Mouse (Mus musculus): ENCODE data around the gene Kcnh3.
"Not testable (repeated sequence)": the region's sequence is repeated elsewhere in the genome, so short reads cannot be mapped to it uniquely, and the experiment has no call there.

DNA sequence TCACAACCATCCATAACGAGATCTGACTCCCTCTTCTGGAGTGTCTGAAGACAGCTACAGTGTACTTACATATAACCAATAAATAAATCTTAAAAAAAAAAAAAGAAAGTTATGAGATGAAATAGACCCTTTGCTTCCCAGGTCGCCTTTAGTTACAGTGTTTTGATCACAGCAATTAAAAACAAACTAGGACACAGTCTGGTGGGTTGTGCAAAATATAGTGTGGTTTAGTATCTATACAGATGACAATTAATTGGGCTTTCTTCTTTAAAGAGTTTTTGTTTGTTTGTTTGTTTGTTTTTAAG is 28.5 kb downstream of the Kcnh3 start:
- TF ChIP-seq CTCF (IDR thresholded peaks at IDR 0.05; ENCODE audit: control insufficient read depth, insufficient read depth, insufficient read length); MYOG (IDR thresholded peaks at IDR 0.05; ENCODE audit: control insufficient read depth, extremely low read depth, insufficient read length); MAX (IDR thresholded peaks at IDR 0.05); MYOD1 (IDR thresholded peaks at IDR 0.05; ENCODE audit: control insufficient read depth, insufficient read length, low read depth); USF1 (IDR thresholded peaks at IDR 0.05; ENCODE audit: low read depth); FOSL1 (IDR thresholded peaks at IDR 0.05; ENCODE audit: insufficient read depth, low read length, poor library complexity, severe bottlenecking): not testable (repeated sequence)
